Mouse (Mus musculus) spleen, adult 2 months (tissue): ENCODE results near the gene Gm4131. TPM values are rescaled to one million over a fixed set of nuclear protein-coding genes. Genes with fewer than 3 reads are reported as not detected.

Experiments
- DNase-seq, 2 experiments: peaks; one replicate each; pipeline versions ENCODE4 v3.0.0 to v3.0.0-alpha.2; 2012 to 2021; ENCODE audit warnings: low spot score in 2 of 2, low read depth in 1 of 2
- H3K27ac ChIP-seq: fragments of 200-500 bp; 2 replicates; pipeline ENCODE4 v1.5.1; 2012; ENCODE audit warnings: low read length, inconsistent platforms; ENCODE audit not compliant: insufficient read depth
- H3K27me3 ChIP-seq: fragments of 200-500 bp; 2 replicates; pipeline ENCODE4 v1.6.1; 2012; ENCODE audit warnings: mild to moderate bottlenecking, moderate library complexity, low read length, inconsistent platforms; ENCODE audit not compliant: control insufficient read depth, insufficient read depth
- H3K36me3 ChIP-seq: fragments of 200-500 bp; 2 replicates; pipeline ENCODE4 v1.6.1; 2012; ENCODE audit warnings: mild to moderate bottlenecking, low read length, inconsistent platforms; ENCODE audit not compliant: control insufficient read depth, insufficient read depth
- H3K4me1 ChIP-seq: fragments of 200-500 bp; 2 replicates; pipeline ENCODE4 v1.6.1; 2011; ENCODE audit warnings: inconsistent platforms; ENCODE audit not compliant: control insufficient read depth, insufficient read depth, insufficient read length
- H3K4me3 ChIP-seq: fragments of 200-500 bp; 2 replicates; pipeline ENCODE4 v1.5.1; 2011; ENCODE audit warnings: mild to moderate bottlenecking, inconsistent platforms; ENCODE audit not compliant: insufficient read depth, insufficient read length; ENCODE audit errors: extremely low read depth
- CTCF ChIP-seq: fragments of 200-500 bp; IDR thresholded peaks from 2 replicates; pipeline ENCODE4 v1.5.1; 2011; ENCODE audit warnings: mild to moderate bottlenecking, inconsistent platforms; ENCODE audit not compliant: insufficient read depth, insufficient read length, insufficient replicate concordance; ENCODE audit errors: extremely low read depth
- POLR2A ChIP-seq: fragments of 200-500 bp; IDR thresholded peaks from 2 replicates; pipeline ENCODE4 v1.6.1; 2011; ENCODE audit warnings: low read depth, low read length, inconsistent platforms
- WGBS: fragments of 180-500 bp; shearing (Covaris S2); methylation state at CpG from one replicate; pipeline ENCODE4 v1.1.7; 2018; 5-methylcytosine and 5-hydroxymethylcytosine counted together
- polyA plus RNA-seq: library from polyadenylated mRNA; depleted of rRNA; stranded (reverse); fragments of >200 nt; gene quantifications from 2 replicates; pipeline ENCODE4 v1.2.3, GENCODE M21; 2012

The Gm4131 gene
- polyA plus RNA-seq, 1 experiment, result not detected

DNA sequence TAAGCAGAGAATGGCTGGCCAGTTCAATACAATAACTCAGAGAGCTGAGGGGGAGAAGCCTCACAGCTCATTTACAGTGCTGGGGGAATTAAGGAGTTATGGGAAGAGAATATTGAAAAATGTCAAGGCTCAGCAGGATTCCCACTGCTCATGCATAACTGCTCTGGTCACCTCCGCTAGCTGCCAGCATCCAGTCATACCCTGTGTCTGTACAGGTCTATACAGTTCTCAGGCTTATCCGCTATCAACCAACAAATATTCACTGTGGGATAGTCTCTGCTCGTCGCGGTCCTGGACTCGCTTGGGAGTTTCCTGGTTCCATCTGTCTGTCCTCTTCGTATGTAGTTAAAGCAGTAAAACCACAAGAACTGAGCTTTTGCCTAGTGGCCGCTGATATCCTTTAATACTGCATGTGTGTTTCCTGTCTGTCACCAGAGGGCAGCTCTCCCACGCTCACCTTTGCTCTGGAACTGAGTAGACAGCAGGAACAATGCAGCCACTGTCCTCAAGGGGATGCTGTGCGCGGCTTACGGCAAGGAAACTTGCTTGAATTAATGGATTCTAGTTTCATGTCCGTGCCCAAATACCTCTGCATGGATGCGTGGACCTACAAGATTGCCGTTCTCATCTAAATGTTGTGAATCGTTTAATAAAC lies 74.4 kb downstream of the Gm4131 start:
- Histone ChIP-seq H3K36me3 (no peaks in the 10 kb centered on the region), H3K27ac (no peak overlapping the region), H3K4me1 (no peaks in the 10 kb centered on the region), H3K4me3 (no peak overlapping the region), H3K27me3 (no peaks in the 10 kb centered on the region)
- TF ChIP-seq CTCF (peak; percentile 26; the same call in 1 of the 2 replicates), POLR2A (no peak)
- DNase-seq, result peak in 1 of 2 experiments; percentile 10
- whole genome bisulfite sequencing, result 28% methylated on average over 16 of the region's 16 CpGs

DNA sequence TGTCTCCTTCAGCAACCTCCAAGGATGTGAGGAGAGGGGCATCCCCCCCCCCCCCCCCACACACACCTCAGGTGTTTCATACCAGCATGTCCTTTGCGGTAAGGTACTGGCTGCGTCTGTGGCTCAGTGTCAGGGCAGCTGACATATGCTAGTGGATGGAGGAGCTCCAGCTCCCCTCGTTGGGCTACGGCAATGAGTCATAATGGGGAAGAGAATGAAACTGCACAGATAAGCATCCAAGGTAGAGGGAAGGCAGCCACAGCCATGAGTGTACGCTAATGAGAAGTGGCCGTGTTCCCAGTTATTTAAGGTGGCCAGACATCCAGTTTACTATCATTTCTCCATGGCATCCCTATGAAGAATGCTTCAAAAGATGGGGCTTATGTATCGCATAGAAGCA lies 78.5 kb downstream of the Gm4131 start:
- H3K27ac ChIP-seq, result no peak overlapping the region
- 75% methylated on average over 7 of the region's 7 CpGs for WGBS
- H3K27me3 ChIP-seq, result no peaks in the 10 kb centered on the region
- H3K4me1 ChIP-seq, result no peaks in the 10 kb centered on the region
- H3K36me3 ChIP-seq, result no peaks in the 10 kb centered on the region
- TF ChIP-seq CTCF (no peak), POLR2A (no peak)
- H3K4me3 ChIP-seq, result no peak overlapping the region
- no peak for DNase-seq

DNA sequence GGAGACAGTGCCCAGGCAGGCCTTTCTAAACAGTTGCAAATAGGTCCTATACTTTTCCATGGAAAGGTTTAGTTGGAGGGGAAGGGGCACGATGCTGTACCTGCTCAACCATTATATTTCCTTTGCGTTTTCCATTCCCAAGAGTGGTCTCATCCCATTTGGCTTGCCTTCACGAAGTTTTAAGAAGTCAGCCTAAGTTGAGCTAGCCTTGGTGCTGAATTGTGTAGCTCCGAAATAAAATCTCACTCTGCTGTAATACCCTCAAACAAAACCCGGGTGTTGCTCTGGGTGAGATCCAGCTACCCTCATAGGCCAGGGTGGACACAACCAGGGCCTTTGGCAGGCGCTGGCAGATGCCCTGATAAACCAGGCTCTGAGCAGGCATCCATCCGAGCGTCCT lies 85.3 kb downstream of the Gm4131 start:
- 46% methylated on average over 8 of the region's 8 CpGs for WGBS
- TF ChIP-seq POLR2A (no peak), CTCF (no peak)

DNA sequence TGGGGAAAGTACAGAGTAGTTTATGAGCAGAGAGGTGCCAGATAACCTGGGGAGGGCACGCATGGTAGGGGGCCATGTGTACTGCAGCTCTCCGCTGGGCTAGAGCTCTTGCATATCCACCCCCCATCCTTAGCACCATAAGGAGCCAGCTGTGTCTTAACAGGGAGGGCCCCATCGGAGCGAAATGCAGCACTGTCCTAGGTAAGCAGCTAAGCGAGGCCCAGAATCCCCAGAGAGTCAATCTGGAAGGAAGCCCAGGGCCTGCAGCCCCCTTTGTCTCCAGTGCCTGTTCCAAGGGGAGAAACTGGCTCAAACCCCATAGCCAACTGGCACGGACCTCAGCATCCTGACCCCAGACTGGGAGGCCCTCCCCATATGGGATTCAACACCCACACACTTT lies 87.3 kb downstream of the Gm4131 start:
- Histone ChIP-seq H3K27ac (no peak overlapping the region), H3K4me1 (no peaks in the 10 kb centered on the region), H3K36me3 (no peaks in the 10 kb centered on the region), H3K27me3 (no peaks in the 10 kb centered on the region), H3K4me3 (no peak overlapping the region)
- no peak for DNase-seq
- WGBS, result 68% methylated on average over 6 of the region's 6 CpGs
- no peak for TF ChIP-seq POLR2A
- no peak for TF ChIP-seq CTCF

More for the DNA sequence above, 85.3 kb downstream of the Gm4131 start:
- Histone ChIP-seq H3K27ac (no peak overlapping the region), H3K4me1 (no peaks in the 10 kb centered on the region), H3K4me3 (no peak overlapping the region), H3K27me3 (no peaks in the 10 kb centered on the region), H3K36me3 (no peaks in the 10 kb centered on the region)
- no peak for DNase-seq

DNA sequence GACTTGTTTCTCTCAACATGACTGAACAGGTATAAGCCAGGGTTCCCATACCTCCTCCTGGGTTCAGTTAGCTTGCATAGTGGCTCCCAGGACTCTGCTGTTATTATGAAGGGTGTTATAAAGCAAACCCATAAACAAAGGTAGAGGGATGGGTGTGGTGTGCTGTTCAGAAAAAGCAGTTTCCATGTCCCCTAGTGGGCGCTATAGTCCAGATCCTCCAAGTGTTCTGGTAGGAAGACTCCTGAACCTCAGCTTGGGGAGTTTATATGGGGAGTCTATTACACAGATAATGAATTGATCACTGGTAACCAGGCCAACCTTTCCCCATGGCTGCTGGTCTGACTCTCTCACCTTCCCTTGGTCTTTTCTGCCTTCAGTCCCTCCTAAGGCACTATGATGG lies 92.2 kb downstream of the Gm4131 start:
- Histone ChIP-seq H3K4me3 (no peak overlapping the region), H3K4me1 (no peaks in the 10 kb centered on the region), H3K27me3 (no peaks in the 10 kb centered on the region), H3K36me3 (no peaks in the 10 kb centered on the region), H3K27ac (no peak overlapping the region)
- no peak for DNase-seq
- WGBS, result 75% methylated on average over 1 of the region's 1 CpGs
- TF ChIP-seq POLR2A (no peak), CTCF (no peak)

DNA sequence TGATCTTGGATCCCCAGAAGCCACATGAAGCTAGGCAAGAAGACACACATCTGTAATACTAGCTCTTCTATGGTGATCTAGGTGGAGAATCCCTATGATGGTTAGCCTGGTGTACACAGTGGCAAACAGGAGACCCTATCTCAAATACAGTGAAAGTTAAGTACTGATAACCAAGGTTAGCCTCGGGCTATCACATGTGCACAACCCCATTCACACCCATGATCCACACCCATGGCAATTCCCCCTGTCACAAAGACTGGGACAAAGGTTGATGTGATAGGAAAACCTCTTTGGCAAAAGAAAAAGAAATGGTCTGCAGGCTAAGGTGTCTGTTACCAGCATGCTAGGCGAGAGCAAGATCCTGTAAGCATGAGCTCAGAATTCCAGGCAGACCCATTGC lies 94.7 kb downstream of the Gm4131 start:
- Histone ChIP-seq H3K4me1 (no peaks in the 10 kb centered on the region), H3K27me3 (no peaks in the 10 kb centered on the region), H3K36me3 (no peaks in the 10 kb centered on the region), H3K27ac (no peak overlapping the region), H3K4me3 (no peak overlapping the region)
- no peak for DNase-seq
- TF ChIP-seq POLR2A, result no peak
- no peak for TF ChIP-seq CTCF
- WGBS, result 80% methylated on average over 2 of the region's 2 CpGs

DNA sequence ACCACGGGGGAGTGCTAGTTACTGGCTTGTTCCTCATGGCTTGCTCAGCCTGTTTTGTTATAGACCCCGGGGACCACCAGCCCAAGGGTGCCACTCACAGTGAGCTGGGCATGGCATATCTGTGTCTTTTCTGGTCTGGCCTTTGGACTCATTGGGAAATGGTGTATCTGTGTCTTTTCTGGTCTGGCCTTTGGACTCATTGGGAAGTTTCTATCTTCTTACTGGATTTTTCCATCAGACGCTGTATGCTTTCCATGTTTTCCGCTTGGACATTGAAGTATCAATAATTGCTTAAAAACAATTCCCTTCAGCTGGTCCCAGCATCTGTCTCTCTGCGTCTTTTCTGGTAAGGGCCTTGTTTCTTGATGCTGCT lies 98.0 kb downstream of the Gm4131 start:
- Histone ChIP-seq H3K27ac (no peak overlapping the region), H3K27me3 (no peaks in the 10 kb centered on the region), H3K4me3 (no peak overlapping the region), H3K4me1 (peaks cover 4% of the 10 kb centered on the region; the same call in 1 of the 2 replicates), H3K36me3 (no peaks in the 10 kb centered on the region)
- DNase-seq, result no peak
- 88% methylated on average over 5 of the region's 5 CpGs for WGBS
- TF ChIP-seq CTCF (no peak), POLR2A (no peak)
